Mouse (Mus musculus) frontal cortex, adult 2 months (tissue): ENCODE measurements around the gene St8sia1. TPM values are rescaled to one million over a fixed set of nuclear protein-coding genes. Genes with fewer than 3 reads are reported as not detected.

Experiments
- DNase-seq, 2 experiments: peaks; one replicate each; pipeline ENCODE4 v3.0.0; 2022; ENCODE audit warnings: low spot score in 1 of 2; ENCODE audit errors: extremely low spot score in 1 of 2
- polyA plus RNA-seq: library from polyadenylated mRNA; depleted of rRNA; stranded (reverse); fragments of >200 nt; gene quantifications from 2 replicates; pipeline ENCODE4 v1.2.3, GENCODE M21; 2012

Gene St8sia1
- polyA plus RNA-seq, 1 experiment = 10.7 TPM

- DNase-seq = no peak
These were observed 125.8 kb downstream of the St8sia1 start for GRCm38 (mm10) chr6:142838501-142838900.

- no peak for DNase-seq
These were observed 126.9 kb downstream of the St8sia1 start for GRCm38 (mm10) chr6:142837326-142837725.

GRCm38 (mm10) chr6:142835726-142836125, 128.5 kb downstream of the St8sia1 start:
- no peak for DNase-seq

- DNase-seq = no peak
These were observed 129.3 kb downstream of the St8sia1 start for GRCm38 (mm10) chr6:142834911-142835310.

- no peak for DNase-seq
These were observed 132.5 kb downstream of the St8sia1 start for GRCm38 (mm10) chr6:142831706-142832105.

GRCm38 (mm10) chr6:142831243-142831642, 133.0 kb downstream of the St8sia1 start:
- no peak for DNase-seq

GRCm38 (mm10) chr6:142830221-142830620, 134.0 kb downstream of the St8sia1 start:
- DNase-seq = no peak

GRCm38 (mm10) chr6:142825449-142825848, 138.8 kb downstream of the St8sia1 start:
- DNase-seq = peak in 1 of 2 experiments; percentile 33

GRCm38 (mm10) chr6:142823008-142823787, 141.1 kb downstream of the St8sia1 start:
- no peak for DNase-seq

- DNase-seq = no peak
These were observed 145.9 kb downstream of the St8sia1 start for GRCm38 (mm10) chr6:142818306-142818705.

GRCm38 (mm10) chr6:142815513-142815912, 148.7 kb downstream of the St8sia1 start:
- DNase-seq = no peak

- peak; percentile 69 to 96 for DNase-seq
These were observed 149.7 kb downstream of the St8sia1 start for GRCm38 (mm10) chr6:142814495-142814921.

GRCm38 (mm10) chr6:142814011-142814410, 150.2 kb downstream of the St8sia1 start:
- DNase-seq = no peak

GRCm38 (mm10) chr6:142812969-142813368, 151.3 kb downstream of the St8sia1 start:
- no peak for DNase-seq

- DNase-seq = no peak
These were observed 154.0 kb downstream of the St8sia1 start for GRCm38 (mm10) chr6:142810239-142810638.

GRCm38 (mm10) chr6:142809373-142810098, 154.7 kb downstream of the St8sia1 start:
- DNase-seq = no peak

GRCm38 (mm10) chr6:142806326-142806725, 157.9 kb downstream of the St8sia1 start:
- no peak for DNase-seq

GRCm38 (mm10) chr6:142804402-142804801, 159.8 kb downstream of the St8sia1 start, which contains the start of gene Sult6b2:
Gene Sult6b2 (minus strand): TSS chr6:142804502.
- no peak for DNase-seq

- no peak for DNase-seq
These were observed 161.4 kb downstream of the St8sia1 start for GRCm38 (mm10) chr6:142802617-142803525.

GRCm38 (mm10) chr6:142801687-142802086, 162.6 kb downstream of the St8sia1 start:
- DNase-seq = no peak
